Mouse (Mus musculus): ENCODE results near the gene Atox1. TPM values are rescaled to one million over a fixed set of nuclear protein-coding genes. Genes with fewer than 3 reads are reported as not detected.
A peak's percentile ranks its signal among the peaks of the same experiment; 100 is the strongest.

The Atox1 gene
- polyA plus RNA-seq, 1 experiment from 2014 or later, result 218 TPM

DNA sequence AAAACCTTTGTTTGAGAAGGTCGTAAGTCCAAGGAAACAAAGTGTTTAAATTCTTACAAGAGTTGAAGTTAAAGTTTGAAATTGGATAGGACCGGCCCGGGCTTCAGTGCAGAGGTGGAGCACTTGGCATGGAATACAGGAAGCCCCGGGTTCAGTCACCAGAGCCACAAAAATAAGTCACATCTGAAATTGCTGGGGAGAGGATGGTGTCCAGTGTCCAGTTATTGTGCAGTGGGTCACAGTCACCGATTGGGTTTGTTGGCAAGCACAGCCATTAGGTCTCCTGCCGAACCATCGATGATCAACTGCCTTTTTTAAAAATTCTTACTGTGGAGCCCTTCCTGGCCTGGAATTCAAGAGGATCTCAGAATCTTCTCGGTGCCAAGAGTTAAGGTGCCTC lies 9.7 kb upstream of the Atox1 start:
- 56% methylated on average over 8 of the region's 8 CpGs for WGBS
- Histone ChIP-seq H3K27me3 (replicated peaks; ENCODE audit: control insufficient read depth, insufficient read depth, low read length) (no peaks in the 10 kb centered on the region), H3K36me3 (ENCODE audit: control insufficient read depth, insufficient read depth) (no peaks in the 10 kb centered on the region), H3K4me2 (ENCODE audit: low read length) (peak overlapping the region; percentile 92), H3K9me3 (ENCODE audit: control insufficient read depth, low read length) (no peaks in the 10 kb centered on the region), H3K27ac (ENCODE audit: low read length) (no peak overlapping the region), H3K9ac (replicated peaks; ENCODE audit: low read depth, low read length) (peak overlapping the region; percentile 95; the same call in 1 of the 2 replicates), H3K4me3 (replicated peaks; ENCODE audit: low read length) (peak overlapping the region; percentile 91), H3K4me1 (replicated peaks; ENCODE audit: control insufficient read depth, insufficient read depth, low read length) (peaks cover 16% of the 10 kb centered on the region)
- no peak for ATAC-seq

DNA sequence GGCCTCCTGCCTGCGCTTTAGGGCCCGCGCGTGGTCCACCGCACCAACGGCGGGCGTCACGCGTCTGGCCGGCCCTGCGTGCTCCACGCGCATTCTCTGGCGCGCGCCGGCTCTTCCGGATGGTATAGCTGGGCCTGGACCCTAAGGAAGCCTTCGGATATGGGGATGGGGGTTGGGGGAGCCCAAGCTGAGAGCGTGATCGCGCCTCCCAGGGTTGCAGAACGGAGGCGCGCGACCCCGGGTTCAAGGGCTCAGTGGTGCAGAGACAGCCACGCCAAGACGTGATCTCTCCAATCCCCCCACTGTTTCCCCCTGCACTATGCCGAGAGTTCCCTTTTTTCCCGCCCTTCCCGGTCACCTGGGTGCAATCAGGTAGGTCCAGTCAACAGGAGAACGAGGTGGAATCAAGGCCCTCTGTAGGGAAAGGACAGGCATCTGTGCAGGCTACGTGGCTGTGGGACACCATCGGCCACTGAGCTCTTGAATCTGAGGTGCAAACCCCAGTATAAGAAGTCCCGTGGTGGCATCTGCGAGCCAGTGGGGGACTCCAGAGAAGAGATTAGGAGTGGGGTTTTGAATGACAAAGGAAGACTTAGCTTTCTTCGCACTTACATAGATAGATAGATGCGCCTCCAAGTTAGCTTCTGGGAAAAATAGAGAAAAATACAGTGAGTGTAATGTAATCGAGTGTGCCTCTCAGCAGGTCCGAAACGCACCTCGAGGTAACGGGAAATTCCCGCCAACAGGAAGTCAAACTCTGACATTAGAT lies 9.1 kb upstream of the Atox1 start:
- WGBS, result under 1% methylated on average over 46 of the region's 46 CpGs
- peak overlapping the region; percentile 91 for H3K4me3 ChIP-seq (replicated peaks; ENCODE audit: low read length)
- no peaks in the 10 kb centered on the region for H3K27me3 ChIP-seq (replicated peaks; ENCODE audit: control insufficient read depth, insufficient read depth, low read length)
- H3K9ac ChIP-seq (replicated peaks; ENCODE audit: low read depth, low read length), result peak overlapping the region; percentile 95
- ATAC-seq, result peak; percentile 16
- peak overlapping the region; percentile 90 for H3K27ac ChIP-seq (ENCODE audit: low read length)
- peaks cover 16% of the 10 kb centered on the region for H3K4me1 ChIP-seq (replicated peaks; ENCODE audit: control insufficient read depth, insufficient read depth, low read length)
- no peaks in the 10 kb centered on the region for H3K36me3 ChIP-seq (ENCODE audit: control insufficient read depth, insufficient read depth)
- peak overlapping the region; percentile 92 for H3K4me2 ChIP-seq (ENCODE audit: low read length)
- no peaks in the 10 kb centered on the region for H3K9me3 ChIP-seq (ENCODE audit: control insufficient read depth, low read length)

DNA sequence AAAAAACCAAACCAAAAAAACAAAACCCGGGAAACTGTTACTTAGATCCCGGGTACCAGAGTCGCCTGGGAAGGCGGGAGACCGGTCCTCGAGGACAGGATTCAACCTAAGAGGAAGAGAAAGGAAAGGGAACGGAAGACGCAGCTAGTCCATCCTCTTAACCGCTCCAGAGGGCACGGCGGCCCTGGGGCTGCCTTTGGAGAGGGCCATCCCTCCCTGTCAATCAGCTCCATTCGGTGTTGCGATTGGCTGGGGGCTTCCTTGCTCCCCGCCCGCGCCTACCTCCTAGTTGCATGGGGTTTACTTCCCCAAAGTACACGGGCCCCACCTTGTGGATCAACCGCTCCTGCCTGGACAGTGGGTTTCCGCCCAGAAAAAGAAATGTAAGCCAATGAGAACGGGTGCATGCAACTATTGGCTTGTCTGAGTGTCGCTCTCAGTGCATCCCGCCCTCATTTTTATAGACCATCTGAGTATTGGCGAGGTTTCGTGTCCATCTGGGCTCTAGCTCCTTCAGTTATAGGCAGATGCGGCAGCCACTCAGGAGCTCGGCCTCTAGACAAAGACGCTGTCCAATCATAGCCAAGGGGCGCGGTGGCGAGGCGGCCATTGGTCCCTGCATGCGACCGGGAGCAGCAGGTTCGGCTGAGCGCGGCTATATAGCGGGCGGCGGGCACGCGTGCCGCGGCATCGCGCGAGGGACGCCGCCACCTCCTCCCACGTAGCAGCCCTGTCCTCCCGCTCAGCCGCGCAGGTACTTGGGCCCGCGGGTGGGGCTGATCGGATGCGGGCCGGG lies 8.2 kb upstream of the Atox1 start, which contains the start of gene G3bp1:
G3bp1 (plus strand) TSS at position 638 of the 796 bp plus-strand sequence.
- Histone ChIP-seq H3K27ac (ENCODE audit: low read length) (peak within 1 kb of the TSS; percentile 90), H3K4me1 (replicated peaks; ENCODE audit: control insufficient read depth, insufficient read depth, low read length) (peaks cover 16% of the 10 kb centered on the region), H3K27me3 (replicated peaks; ENCODE audit: control insufficient read depth, insufficient read depth, low read length) (no peaks in the 10 kb centered on the region), H3K36me3 (ENCODE audit: control insufficient read depth, insufficient read depth) (no peaks in the 10 kb centered on the region), H3K4me2 (ENCODE audit: low read length) (peak within 1 kb of the TSS; percentile 92), H3K4me3 (replicated peaks; ENCODE audit: low read length) (peak within 1 kb of the TSS; percentile 91), H3K9ac (replicated peaks; ENCODE audit: low read depth, low read length) (peak within 1 kb of the TSS; percentile 95), H3K9me3 (ENCODE audit: control insufficient read depth, low read length) (no peaks in the 10 kb centered on the region)
- peak; percentile 96 for ATAC-seq
- 0% methylated on average over 51 of the region's 57 CpGs for WGBS

DNA sequence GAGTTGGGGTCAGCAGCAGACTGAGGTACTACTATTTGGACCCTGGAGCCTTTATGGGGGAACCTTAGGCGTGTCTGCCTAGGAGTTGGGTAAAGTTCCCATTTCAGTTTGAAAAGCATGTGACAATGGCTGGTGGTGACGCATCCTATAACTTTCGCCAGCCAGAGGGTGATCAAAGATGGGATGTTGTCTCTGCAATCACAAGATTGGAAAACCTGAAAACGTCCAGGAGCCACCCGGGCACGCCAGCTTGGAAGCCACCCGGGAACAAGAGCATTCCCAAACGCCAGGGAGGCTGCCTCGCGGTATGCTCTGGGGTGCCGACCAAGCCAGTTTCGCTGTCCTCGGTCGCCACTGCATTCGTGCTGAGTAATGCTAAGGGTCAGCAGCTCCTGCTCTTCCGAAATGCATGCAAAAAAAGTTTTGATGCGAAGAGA lies 7.6 kb upstream of the Atox1 start:
- Histone ChIP-seq H3K4me3 (replicated peaks; ENCODE audit: low read length) (peak overlapping the region; percentile 57), H3K4me2 (ENCODE audit: low read length) (peak overlapping the region; percentile 78), H3K36me3 (ENCODE audit: control insufficient read depth, insufficient read depth) (no peaks in the 10 kb centered on the region), H3K27ac (ENCODE audit: low read length) (peak overlapping the region; percentile 85), H3K4me1 (replicated peaks; ENCODE audit: control insufficient read depth, insufficient read depth, low read length) (peaks cover 16% of the 10 kb centered on the region), H3K9ac (replicated peaks; ENCODE audit: low read depth, low read length) (peak overlapping the region; percentile 66), H3K9me3 (ENCODE audit: control insufficient read depth, low read length) (no peaks in the 10 kb centered on the region), H3K27me3 (replicated peaks; ENCODE audit: control insufficient read depth, insufficient read depth, low read length) (no peaks in the 10 kb centered on the region)
- 3% methylated on average over 17 of the region's 17 CpGs for WGBS
- no peak for ATAC-seq

GRCm38 (mm10) chr11:55468012-55468411 lies 7.0 kb upstream of the Atox1 start:
- Histone ChIP-seq H3K4me2 (ENCODE audit: low read length) (peak overlapping the region; percentile 78), H3K27ac (ENCODE audit: low read length) (no peak overlapping the region), H3K9me3 (ENCODE audit: control insufficient read depth, low read length) (no peaks in the 10 kb centered on the region), H3K4me1 (replicated peaks; ENCODE audit: control insufficient read depth, insufficient read depth, low read length) (peaks cover 16% of the 10 kb centered on the region), H3K9ac (replicated peaks; ENCODE audit: low read depth, low read length) (no peak overlapping the region), H3K27me3 (replicated peaks; ENCODE audit: control insufficient read depth, insufficient read depth, low read length) (no peaks in the 10 kb centered on the region), H3K36me3 (ENCODE audit: control insufficient read depth, insufficient read depth) (no peaks in the 10 kb centered on the region), H3K4me3 (replicated peaks; ENCODE audit: low read length) (no peak overlapping the region)
- 74% methylated on average over 10 of the region's 10 CpGs for WGBS
- no peak for ATAC-seq

GRCm38 (mm10) chr11:55465177-55465576 lies 4.1 kb upstream of the Atox1 start:
- Histone ChIP-seq H3K27ac (ENCODE audit: low read length) (no peak overlapping the region), H3K4me3 (replicated peaks; ENCODE audit: low read length) (no peak overlapping the region), H3K27me3 (replicated peaks; ENCODE audit: control insufficient read depth, insufficient read depth, low read length) (no peaks in the 10 kb centered on the region), H3K9me3 (ENCODE audit: control insufficient read depth, low read length) (no peaks in the 10 kb centered on the region), H3K4me1 (replicated peaks; ENCODE audit: control insufficient read depth, insufficient read depth, low read length) (peaks cover 14% of the 10 kb centered on the region), H3K9ac (replicated peaks; ENCODE audit: low read depth, low read length) (no peak overlapping the region), H3K4me2 (ENCODE audit: low read length) (no peak overlapping the region), H3K36me3 (ENCODE audit: control insufficient read depth, insufficient read depth) (no peaks in the 10 kb centered on the region)
- WGBS, result 93% methylated on average over 3 of the region's 3 CpGs
- ATAC-seq, result no peak

- no peaks in the 10 kb centered on the region for H3K9me3 ChIP-seq (ENCODE audit: control insufficient read depth, low read length)
- 86% methylated on average over 10 of the region's 10 CpGs for WGBS
- peaks cover 18% of the 10 kb centered on the region for H3K4me1 ChIP-seq (replicated peaks; ENCODE audit: control insufficient read depth, insufficient read depth, low read length)
- no peaks in the 10 kb centered on the region for H3K36me3 ChIP-seq (ENCODE audit: control insufficient read depth, insufficient read depth)
- H3K9ac ChIP-seq (replicated peaks; ENCODE audit: low read depth, low read length), result no peak overlapping the region
- no peak for ATAC-seq
- no peaks in the 10 kb centered on the region for H3K27me3 ChIP-seq (replicated peaks; ENCODE audit: control insufficient read depth, insufficient read depth, low read length)
- H3K27ac ChIP-seq (ENCODE audit: low read length), result no peak overlapping the region
- no peak overlapping the region for H3K4me3 ChIP-seq (replicated peaks; ENCODE audit: low read length)
- H3K4me2 ChIP-seq (ENCODE audit: low read length), result no peak overlapping the region
These were observed 3.7 kb upstream of the Atox1 start for GRCm38 (mm10) chr11:55464707-55465106.

- no peaks in the 10 kb centered on the region for H3K27me3 ChIP-seq (replicated peaks; ENCODE audit: control insufficient read depth, insufficient read depth, low read length)
- no peak overlapping the region for H3K4me2 ChIP-seq (ENCODE audit: low read length)
- H3K27ac ChIP-seq (ENCODE audit: low read length), result no peak overlapping the region
- no peaks in the 10 kb centered on the region for H3K9me3 ChIP-seq (ENCODE audit: control insufficient read depth, low read length)
- no peak for ATAC-seq
- H3K9ac ChIP-seq (replicated peaks; ENCODE audit: low read depth, low read length), result no peak overlapping the region
- 96% methylated on average over 9 of the region's 9 CpGs for WGBS
- H3K4me1 ChIP-seq (replicated peaks; ENCODE audit: control insufficient read depth, insufficient read depth, low read length), result peaks cover 14% of the 10 kb centered on the region
- H3K36me3 ChIP-seq (ENCODE audit: control insufficient read depth, insufficient read depth), result no peaks in the 10 kb centered on the region
- H3K4me3 ChIP-seq (replicated peaks; ENCODE audit: low read length), result no peak overlapping the region
These were observed 1.1 kb upstream of the Atox1 start for GRCm38 (mm10) chr11:55462149-55462548.

DNA sequence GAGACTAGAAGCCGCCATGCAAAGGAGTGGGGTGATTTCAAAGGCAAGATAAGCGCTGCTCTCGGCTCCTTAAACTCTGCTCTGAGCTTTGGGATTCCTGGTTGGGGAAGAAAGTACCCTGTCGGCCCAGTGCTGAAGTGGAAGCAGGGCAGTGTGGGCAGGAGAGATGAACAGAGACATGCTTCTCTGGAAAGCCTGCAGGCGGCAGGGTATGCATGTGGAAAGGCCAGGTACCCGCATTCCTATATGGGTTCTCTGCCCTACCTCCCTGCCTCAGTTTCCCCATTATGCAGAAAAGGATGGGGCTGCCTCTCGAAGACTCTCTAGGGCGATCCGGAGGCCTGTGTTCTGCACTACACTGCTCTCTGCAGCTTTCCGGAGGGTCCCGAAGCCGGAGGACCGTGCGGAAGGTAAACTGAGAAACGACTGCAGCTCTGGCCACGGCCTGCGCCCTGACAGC lies 450 bp downstream of the Atox1 start:
- H3K9ac ChIP-seq (replicated peaks; ENCODE audit: low read depth, low read length), result peak overlapping the region; percentile 68
- peak overlapping the region; percentile 44 for H3K27ac ChIP-seq (ENCODE audit: low read length)
- WGBS, result under 1% methylated on average over 17 of the region's 17 CpGs
- no peaks in the 10 kb centered on the region for H3K36me3 ChIP-seq (ENCODE audit: control insufficient read depth, insufficient read depth)
- H3K4me3 ChIP-seq (replicated peaks; ENCODE audit: low read length), result peak overlapping the region; percentile 76
- no peaks in the 10 kb centered on the region for H3K27me3 ChIP-seq (replicated peaks; ENCODE audit: control insufficient read depth, insufficient read depth, low read length)
- H3K4me1 ChIP-seq (replicated peaks; ENCODE audit: control insufficient read depth, insufficient read depth, low read length), result peaks cover 14% of the 10 kb centered on the region
- H3K4me2 ChIP-seq (ENCODE audit: low read length), result peak overlapping the region; percentile 94
- H3K9me3 ChIP-seq (ENCODE audit: control insufficient read depth, low read length), result no peaks in the 10 kb centered on the region
- ATAC-seq, result peak; percentile 75

Measured in forebrain, embryonic 16.5 days (tissue).